In the genomic region with DNA sequence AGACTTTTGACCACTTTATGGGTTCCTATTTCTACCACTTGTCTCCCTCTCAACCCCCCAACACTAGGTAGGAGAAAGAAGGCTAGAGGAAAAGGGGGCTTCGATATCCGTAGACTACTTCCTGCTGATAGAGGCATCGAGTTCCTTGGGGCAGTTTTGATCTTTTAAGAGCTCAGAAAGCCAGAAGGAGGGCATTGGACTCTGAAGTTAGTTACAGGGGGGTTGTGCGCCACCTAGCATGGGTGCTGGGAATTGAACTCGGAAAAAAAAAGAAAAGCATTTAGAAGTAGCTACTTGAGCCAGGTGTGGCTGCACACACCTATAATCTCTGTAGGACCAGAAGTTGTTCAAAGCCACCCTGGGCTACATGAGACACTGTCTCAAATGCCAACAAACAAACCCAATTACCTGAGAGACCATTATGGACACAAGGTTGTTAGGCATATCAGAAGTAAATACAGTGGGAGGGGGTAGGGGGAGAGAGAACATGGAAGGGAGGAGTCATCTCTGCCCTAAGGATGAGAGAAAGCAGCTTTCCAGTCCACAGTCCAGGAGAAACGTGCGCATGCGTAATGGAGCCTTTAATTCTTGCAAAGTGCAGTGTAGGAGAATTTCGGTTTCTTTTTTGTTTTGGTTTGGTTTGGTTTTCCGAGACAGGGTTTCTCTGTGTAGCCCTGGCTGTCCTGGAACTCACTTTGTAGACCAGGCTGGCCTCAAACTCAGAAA, we compare ENCODE assay signal across 8 mouse cellular contexts. TPM values are rescaled to one million over a fixed set of nuclear protein-coding genes. Genes with fewer than 3 reads are reported as not detected.
A peak's percentile ranks its signal among the peaks of the same experiment; 100 is the strongest.
DNase-seq lines count a peak whose midpoint lies in the region; ATAC-seq and TF ChIP-seq lines count a peak whose summit lies in the region.

No protein-coding gene starts in this region.

- no peaks in the 10 kb centered on the region for H3K27me3 ChIP-seq in E14TG2a.4 (ENCODE audit: insufficient read depth, low read length)
- H3K27me3 ChIP-seq in heart, embryonic 16.5 days (ENCODE audit: control insufficient read depth, insufficient read depth, low read length) = no peaks in the 10 kb centered on the region
- no peaks in the 10 kb centered on the region for H3K27me3 ChIP-seq in lung, embryonic 15.5 days

- H3K36me3 ChIP-seq in E14TG2a.4 (ENCODE audit: insufficient read depth, low read length) = peaks cover 40% of the 10 kb centered on the region
- H3K36me3 ChIP-seq in heart, embryonic 16.5 days (ENCODE audit: control insufficient read depth, insufficient read depth) = peaks cover 18% of the 10 kb centered on the region; the same call in 1 of the 2 replicates
- H3K36me3 ChIP-seq in lung, embryonic 15.5 days = peaks cover 20% of the 10 kb centered on the region

- TF ChIP-seq POLR2A in embryonic fibroblast, embryonic 13.5 days (IDR thresholded peaks at IDR 0.05; ENCODE audit: low read depth, low read length) = no peak
- TF ChIP-seq POLR2A in olfactory bulb, adult 2 months (IDR thresholded peaks at IDR 0.05; ENCODE audit: insufficient read depth, low read depth, low read length) = no peak

- DNase-seq in adrenal gland, postnatal 36 days = peak; percentile 49 to 68
- DNase-seq in kidney, postnatal 36 days = peak; percentile 67 to 76
- DNase-seq in thymus, postnatal 14 days = peak; percentile 75

- ATAC-seq in heart, embryonic 16.5 days (replicated peaks; ENCODE audit: extremely low read depth, insufficient read depth, low FRiP score) = no peak
- peak; percentile 23; the same call in 1 of the 2 replicates for ATAC-seq in lung, embryonic 15.5 days (ENCODE audit: borderline replicate concordance, extremely low read depth, low FRiP score, low TSS enrichment)

- peak; percentile 81 for TF ChIP-seq CTCF in E14TG2a.4 (conservative IDR thresholded peaks at IDR 0.05; ENCODE audit: low read length)
- TF ChIP-seq CTCF in embryonic fibroblast, embryonic 13.5 days (IDR thresholded peaks at IDR 0.05; ENCODE audit: borderline replicate concordance, insufficient read depth, low read length) = no peak
- no peak for TF ChIP-seq CTCF in olfactory bulb, adult 2 months (IDR thresholded peaks at IDR 0.05; ENCODE audit: insufficient read depth, low read depth, low read length)

- peaks cover 25% of the 10 kb centered on the region for H3K4me1 ChIP-seq in E14TG2a.4 (replicated peaks; ENCODE audit: low read depth, low read length)
- peaks cover 3% of the 10 kb centered on the region; the same call in 1 of the 2 replicates for H3K4me1 ChIP-seq in embryonic fibroblast, embryonic 13.5 days (ENCODE audit: control insufficient read depth, insufficient read depth, low read length)
- peaks cover 11% of the 10 kb centered on the region for H3K4me1 ChIP-seq in heart, embryonic 16.5 days (ENCODE audit: control insufficient read depth, insufficient read depth, low read length)
- H3K4me1 ChIP-seq in lung, embryonic 15.5 days = peaks cover 16% of the 10 kb centered on the region
- no peaks in the 10 kb centered on the region for H3K4me1 ChIP-seq in olfactory bulb, adult 2 months (ENCODE audit: control insufficient read depth, insufficient read depth, low read length)

- H3K27ac ChIP-seq in embryonic fibroblast, embryonic 13.5 days (ENCODE audit: insufficient read depth, low read length) = peak overlapping the region; percentile 57; the same call in 1 of the 2 replicates
- H3K27ac ChIP-seq in heart, embryonic 16.5 days (ENCODE audit: low read length) = peak overlapping the region; percentile 91
- H3K27ac ChIP-seq in lung, embryonic 15.5 days = peak overlapping the region; percentile 86
- no peak overlapping the region for H3K27ac ChIP-seq in olfactory bulb, adult 2 months (ENCODE audit: insufficient read depth, low read depth, low read length)

- peak overlapping the region; percentile 99 for H3K4me3 ChIP-seq in E14TG2a.4 (replicated peaks; ENCODE audit: low read length)
- peak overlapping the region; percentile 86 for H3K4me3 ChIP-seq in embryonic fibroblast, embryonic 13.5 days (ENCODE audit: insufficient read depth, low read length)
- peak overlapping the region; percentile 100 for H3K4me3 ChIP-seq in heart, embryonic 16.5 days (ENCODE audit: low read length)
- H3K4me3 ChIP-seq in lung, embryonic 15.5 days = peak overlapping the region; percentile 99
- H3K4me3 ChIP-seq in olfactory bulb, adult 2 months (ENCODE audit: insufficient read depth, low read depth, low read length) = 0 out of 2 replicates have a peak overlapping the region, but pooled peaks have one; percentile 91

- peak overlapping the region; percentile 98 for H3K9ac ChIP-seq in heart, embryonic 16.5 days (ENCODE audit: low read length)
- H3K9ac ChIP-seq in lung, embryonic 15.5 days = peak overlapping the region; percentile 92

- 31% methylated on average over 10 of the region's 10 CpGs for WGBS in heart, embryonic 16.5 days
- WGBS in lung, embryonic 15.5 days = 27% methylated on average over 10 of the region's 10 CpGs
- 33% methylated on average over 10 of the region's 10 CpGs for WGBS in olfactory bulb, adult 2 months

- peak overlapping the region; percentile 79 for H3K4me2 ChIP-seq in heart, embryonic 16.5 days (ENCODE audit: low read depth, low read length)
- H3K4me2 ChIP-seq in lung, embryonic 15.5 days = peak overlapping the region; percentile 90

- no peaks in the 10 kb centered on the region for H3K9me3 ChIP-seq in E14TG2a.4 (ENCODE audit: low read length)
- no peaks in the 10 kb centered on the region for H3K9me3 ChIP-seq in heart, embryonic 16.5 days (replicated peaks; ENCODE audit: control insufficient read depth, low read length)
- no peaks in the 10 kb centered on the region for H3K9me3 ChIP-seq in lung, embryonic 15.5 days

RNA-seq across cellular contexts. Expression of a gene that starts 1.2 kb away (rescaled TPM):
- total RNA-seq in adrenal gland, postnatal 36 days (2021) = 10 to 100 TPM; 20.5 to 21.0 TPM
- 19.5 and 22.4 TPM in 2 replicates for polyA plus RNA-seq in embryonic fibroblast, embryonic 13.5 days (2011; ENCODE audit: insufficient read length, low read depth, missing spikeins)
- polyA plus RNA-seq in heart, embryonic 16.5 days (2015; fragmentation: Nextera tagmentation; extraction: Ambion mirVana) = 20.3 and 21.6 TPM in 2 replicates
- polyA plus RNA-seq in lung, embryonic 15.5 days (2015; fragmentation: Nextera tagmentation; extraction: Ambion mirVana) = 39.1 and 42.5 TPM in 2 replicates
- polyA plus RNA-seq in olfactory bulb, adult 2 months (2012; ENCODE audit: insufficient read depth, insufficient read length, low replicate concordance, missing spikeins) = not detected in 2 replicates

RNA-seq across cellular contexts. Expression of a gene that starts 32.7 kb away (rescaled TPM):
- 10 to 100 TPM; 12.8 to 13.5 TPM for total RNA-seq in adrenal gland, postnatal 36 days (2021)
- 16.2 and 21.4 TPM in 2 replicates for polyA plus RNA-seq in embryonic fibroblast, embryonic 13.5 days (2011; ENCODE audit: insufficient read length, low read depth, missing spikeins)
- 17.1 and 19.0 TPM in 2 replicates for polyA plus RNA-seq in heart, embryonic 16.5 days (2015; fragmentation: Nextera tagmentation; extraction: Ambion mirVana)
- polyA plus RNA-seq in lung, embryonic 15.5 days (2015; fragmentation: Nextera tagmentation; extraction: Ambion mirVana) = 16.3 TPM in 2 replicates
- not detected in 2 replicates for polyA plus RNA-seq in olfactory bulb, adult 2 months (2012; ENCODE audit: insufficient read depth, insufficient read length, low replicate concordance, missing spikeins)

RNA-seq across cellular contexts. Expression of a gene that starts 55.7 kb away (rescaled TPM):
- 1 to 10 TPM in 1 of 2 experiments, under 1 TPM in 1; 0.83 to 3.7 TPM for total RNA-seq in adrenal gland, postnatal 36 days (2021)
- polyA plus RNA-seq in embryonic fibroblast, embryonic 13.5 days (2011; ENCODE audit: insufficient read length, low read depth, missing spikeins) = 25.9 and 159 TPM in 2 replicates
- 195 and 247 TPM in 2 replicates for polyA plus RNA-seq in heart, embryonic 16.5 days (2015; fragmentation: Nextera tagmentation; extraction: Ambion mirVana)
- 9.0 and 31.1 TPM in 2 replicates for polyA plus RNA-seq in lung, embryonic 15.5 days (2015; fragmentation: Nextera tagmentation; extraction: Ambion mirVana)
- polyA plus RNA-seq in olfactory bulb, adult 2 months (2012; ENCODE audit: insufficient read depth, insufficient read length, low replicate concordance, missing spikeins) = not detected in 2 replicates

Comparison
In these comparisons a context has a peak if more than half of its experiments do, and no peak if none do; other contexts are left out.
1. RNA of a gene that starts 1.2 kb away (polyA plus RNA-seq): 39.1 to 42.5 TPM in lung, embryonic 15.5 days, 19.5 to 22.4 TPM in embryonic fibroblast, embryonic 13.5 days and 20.3 to 21.6 TPM in heart, embryonic 16.5 days; not detected in olfactory bulb, adult 2 months; every median in the first group is over 10 times any median in the second.
2. RNA of a gene that starts 32.7 kb away (polyA plus RNA-seq): 17.1 to 19.0 TPM in heart, embryonic 16.5 days, 16.3 TPM in lung, embryonic 15.5 days and 16.2 to 21.4 TPM in embryonic fibroblast, embryonic 13.5 days; not detected in olfactory bulb, adult 2 months; every median in the first group is over 10 times any median in the second.
3. Peak in every context shown above with its lines, with median percentiles within 50 percentile points of each other: H3K4me3 ChIP-seq and DNase-seq.